Mouse (Mus musculus) lung, postnatal 0 days (tissue): ENCODE measurements around the gene Rras. TPM values are rescaled to one million over a fixed set of nuclear protein-coding genes. Genes with fewer than 3 reads are reported as not detected.
"Not testable (repeated sequence)": the region's sequence is repeated elsewhere in the genome, so short reads cannot be mapped to it uniquely, and the experiment has no call there.

Experiments used
- ATAC-seq: fragments of 200-750 bp; cut with Nextera tagmentation; 2 replicates; pipeline ENCODE4 v1.8.0; 2017; ENCODE audit warnings: moderate library complexity
- DNase-seq: peaks from one replicate; pipeline ENCODE4 v3.0.0-alpha.2; 2016; ENCODE audit warnings: low spot score
- H3K27ac ChIP-seq: fragments of 300-500 bp; sonication (generic); 2 replicates; pipeline ENCODE4 v1.5.1; 2014; ENCODE audit warnings: antibody characterized with exemption, mild to moderate bottlenecking, low read length, mixed read lengths
- H3K27me3 ChIP-seq: fragments of 300-500 bp; sonication (generic); replicated peaks from 2 replicates; pipeline ENCODE4 v1.6.1; 2014; ENCODE audit warnings: low read length, mixed read lengths; ENCODE audit not compliant: insufficient read depth
- H3K36me3 ChIP-seq: fragments of 300-500 bp; sonication (generic); 2 replicates; pipeline ENCODE4 v1.6.1; 2014; ENCODE audit warnings: low read length, mixed read lengths; ENCODE audit not compliant: insufficient read depth
- H3K4me1 ChIP-seq: fragments of 300-500 bp; sonication (generic); 2 replicates; pipeline ENCODE4 v1.6.1; 2014; ENCODE audit warnings: antibody characterized with exemption, low read depth, low read length, mixed read lengths; ENCODE audit not compliant: insufficient read depth
- H3K4me2 ChIP-seq: fragments of 300-500 bp; sonication (generic); replicated peaks from 2 replicates; pipeline ENCODE4 v1.6.1; 2014; ENCODE audit warnings: low read depth, mild to moderate bottlenecking, low read length, moderate library complexity, mixed read lengths
- H3K4me3 ChIP-seq: fragments of 300-500 bp; sonication (generic); 2 replicates; pipeline ENCODE4 v1.5.1; 2014; ENCODE audit warnings: low read depth, low read length
- H3K9ac ChIP-seq: fragments of 300-500 bp; sonication (generic); replicated peaks from 2 replicates; pipeline ENCODE4 v1.6.1; 2014; ENCODE audit warnings: low read depth, mild to moderate bottlenecking
- H3K9me3 ChIP-seq: fragments of 300-500 bp; sonication (generic); 2 replicates; pipeline ENCODE4 v1.6.1; 2016; ENCODE audit warnings: low read length, mixed read lengths
- CTCF ChIP-seq: IDR thresholded peaks from 2 replicates; pipeline ENCODE4 v1.5.1; 2016; ENCODE audit warnings: antibody characterized with exemption, mild to moderate bottlenecking
- EP300 ChIP-seq: IDR thresholded peaks from 2 replicates; pipeline ENCODE4 v1.6.1; 2016; ENCODE audit warnings: antibody characterized with exemption, mild to moderate bottlenecking, control low read depth
- WGBS: fragments of 180-500 bp; shearing (Covaris S2); extraction: QIAGEN DNeasy Blood & Tissue Kit; methylation state at CpG from one replicate; pipeline ENCODE4 v1.1.7; 2014; 5-methylcytosine and 5-hydroxymethylcytosine counted together
- polyA plus RNA-seq: library from polyadenylated mRNA; unstranded; fragments of >200 nt; fragmentation: Nextera tagmentation; extraction: Ambion mirVana; gene quantifications from 2 replicates; pipeline ENCODE4 v1.2.1, GENCODE M21; 2015

Gene Rras
- polyA plus RNA-seq, 1 experiment from 2014 or later, result 160 TPM

DNA sequence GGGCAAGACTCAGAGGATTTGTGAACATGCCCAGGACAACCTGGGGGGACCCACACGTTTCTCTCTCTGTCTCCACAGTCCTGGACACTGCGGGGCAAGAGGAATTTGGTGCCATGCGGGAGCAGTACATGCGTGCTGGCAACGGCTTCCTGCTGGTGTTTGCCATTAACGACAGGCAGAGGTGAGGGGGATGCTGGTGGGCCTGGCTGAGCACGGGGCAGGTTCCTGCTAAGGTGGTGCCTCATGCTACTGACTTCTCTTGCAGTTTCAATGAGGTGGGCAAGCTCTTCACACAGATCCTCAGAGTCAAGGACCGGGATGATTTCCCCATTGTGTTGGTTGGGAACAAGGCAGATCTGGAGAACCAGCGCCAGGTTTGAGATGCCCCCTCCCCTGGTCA lies 2.5 kb downstream of the Rras start:
- TF ChIP-seq EP300 (no peak), CTCF (no peak)
- Histone ChIP-seq H3K9ac (no peak overlapping the region), H3K27me3 (no peaks in the 10 kb centered on the region), H3K9me3 (no peaks in the 10 kb centered on the region), H3K4me3 (no peak overlapping the region), H3K4me2 (no peak overlapping the region), H3K4me1 (0 out of 2 replicates have a peak, but pooled peaks cover 5% of the 10 kb centered on the region), H3K36me3 (peaks cover 6% of the 10 kb centered on the region; the same call in 1 of the 2 replicates), H3K27ac (no peak overlapping the region)
- WGBS, result 62% methylated on average over 9 of the region's 9 CpGs
- DNase-seq (no peak), ATAC-seq (no peak)

DNA sequence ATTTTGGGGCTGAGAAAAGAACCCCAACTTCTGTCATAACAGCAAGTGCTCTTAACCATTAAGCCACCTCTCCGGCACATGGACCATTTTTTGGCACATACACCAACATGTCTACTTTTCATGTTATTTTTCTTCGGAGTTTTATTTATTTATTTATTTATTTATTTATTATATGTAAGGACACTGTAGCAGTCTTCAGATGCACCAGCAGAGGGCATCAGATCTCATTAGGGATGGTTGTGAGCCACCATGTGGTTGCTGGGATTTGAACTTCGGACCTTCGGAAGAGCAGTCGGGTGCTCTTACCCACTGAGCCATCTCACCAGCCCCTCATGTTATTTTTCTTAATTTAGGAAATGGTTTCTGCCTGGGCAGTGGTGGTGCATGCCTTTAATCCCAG lies 6.0 kb downstream of the Rras start:
- ATAC-seq, H3K27ac ChIP-seq, H3K4me1 ChIP-seq, H3K9me3 ChIP-seq, H3K4me3 ChIP-seq, H3K9ac ChIP-seq, H3K4me2 ChIP-seq, H3K27me3 ChIP-seq: not testable (repeated sequence)
- peak; percentile 59 for TF ChIP-seq CTCF
- WGBS, result 72% methylated on average over 5 of the region's 5 CpGs
- peak; percentile 56 for DNase-seq
- H3K36me3 ChIP-seq, result peaks cover 21% of the 10 kb centered on the region; the same call in 1 of the 2 replicates

DNA sequence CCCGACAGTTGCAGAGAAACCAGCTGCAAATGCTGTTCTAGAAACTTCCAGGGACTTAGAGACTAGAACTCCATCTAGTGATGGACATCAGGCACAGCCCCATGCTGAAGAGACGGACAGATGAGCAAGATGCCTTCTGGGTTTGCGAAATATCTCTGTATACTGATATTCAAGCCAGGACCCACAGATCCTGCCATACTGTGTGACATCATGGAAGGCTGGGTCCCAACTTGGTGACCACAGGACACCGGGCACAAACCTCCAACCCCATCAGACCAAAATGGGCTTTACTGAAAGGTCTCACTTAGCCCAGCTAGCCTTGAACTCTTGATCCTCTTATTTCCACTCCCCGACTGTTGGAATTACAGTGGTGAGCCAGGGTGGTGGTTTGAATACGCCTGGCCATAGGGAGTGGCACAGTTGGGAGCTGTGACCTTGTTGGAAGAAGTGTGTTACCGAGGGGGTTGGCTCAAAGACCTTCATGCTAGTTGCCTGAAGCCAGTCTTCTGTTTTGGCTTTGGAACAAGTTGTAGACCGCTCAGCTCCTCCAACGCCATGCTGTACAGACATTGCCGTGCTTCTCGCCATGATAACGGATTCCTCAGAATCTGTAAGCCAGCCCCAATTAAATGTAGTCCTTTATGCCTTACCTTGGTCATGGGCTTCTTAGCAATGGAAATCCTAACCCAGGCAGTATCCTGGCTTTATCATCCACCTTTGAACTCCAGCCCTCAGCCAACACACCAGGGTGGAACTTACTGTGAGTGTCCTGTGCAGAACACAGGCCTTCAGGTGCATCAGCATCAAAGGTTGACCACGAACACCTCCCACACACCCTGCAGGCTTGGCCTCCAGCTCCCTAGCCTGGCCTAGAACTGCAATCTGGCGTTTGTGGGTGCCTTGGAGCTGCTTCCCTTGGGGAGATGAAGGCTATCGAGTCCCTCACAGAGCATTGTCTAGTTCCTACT lies 6.8 kb downstream of the Rras start:
- Histone ChIP-seq H3K4me1 (no peaks in the 10 kb centered on the region), H3K27me3 (no peaks in the 10 kb centered on the region), H3K36me3 (peaks cover 27% of the 10 kb centered on the region), H3K4me2 (no peak overlapping the region), H3K9ac (no peak overlapping the region), H3K4me3 (no peak overlapping the region), H3K27ac (no peak overlapping the region), H3K9me3 (no peaks in the 10 kb centered on the region)
- DNase-seq (no peak), ATAC-seq (no peak)
- 80% methylated on average over 15 of the region's 15 CpGs for WGBS
- no peak for TF ChIP-seq EP300
- TF ChIP-seq CTCF, result no peak; the same call in 1 of the 2 replicates

DNA sequence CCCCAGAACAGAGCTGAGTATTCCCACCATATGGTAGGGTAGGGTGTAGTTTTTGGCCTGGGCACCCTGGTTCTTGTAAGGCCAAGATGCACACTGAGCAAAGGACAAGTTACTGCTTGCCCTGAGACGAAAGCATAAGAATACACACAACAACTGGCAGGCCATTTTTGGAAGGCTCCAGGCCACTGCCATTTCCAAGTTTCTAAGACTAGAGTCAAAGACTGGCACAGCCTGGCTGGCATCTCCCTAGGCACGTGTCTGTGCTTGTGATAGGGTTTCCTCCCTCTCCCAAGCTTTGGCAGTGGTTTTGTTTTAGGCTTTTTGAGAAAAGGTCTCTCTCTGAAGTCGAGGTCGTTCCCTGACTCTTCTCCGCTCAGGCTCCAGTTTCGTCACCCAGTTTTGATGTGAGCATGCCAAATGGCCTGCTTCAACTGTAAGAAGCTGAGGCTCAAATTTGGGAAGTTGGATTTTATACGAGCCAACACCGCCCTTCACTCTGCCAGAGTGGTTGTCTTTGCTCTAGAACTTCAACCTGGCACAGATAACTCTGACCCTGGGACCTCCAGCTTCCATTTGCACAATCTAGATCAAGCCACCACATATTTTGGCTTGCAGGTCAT lies 8.0 kb downstream of the Rras start:
- no peak overlapping the region for H3K4me3 ChIP-seq
- H3K27ac ChIP-seq, result no peak overlapping the region
- TF ChIP-seq EP300, result no peak
- no peak for TF ChIP-seq CTCF
- H3K9me3 ChIP-seq, result no peaks in the 10 kb centered on the region
- H3K4me1 ChIP-seq, result no peaks in the 10 kb centered on the region
- H3K4me2 ChIP-seq, result no peak overlapping the region
- DNase-seq (no peak), ATAC-seq (no peak)
- H3K9ac ChIP-seq, result no peak overlapping the region
- H3K36me3 ChIP-seq, result peaks cover 34% of the 10 kb centered on the region
- 61% methylated on average over 8 of the region's 8 CpGs for WGBS
- H3K27me3 ChIP-seq, result no peaks in the 10 kb centered on the region

DNA sequence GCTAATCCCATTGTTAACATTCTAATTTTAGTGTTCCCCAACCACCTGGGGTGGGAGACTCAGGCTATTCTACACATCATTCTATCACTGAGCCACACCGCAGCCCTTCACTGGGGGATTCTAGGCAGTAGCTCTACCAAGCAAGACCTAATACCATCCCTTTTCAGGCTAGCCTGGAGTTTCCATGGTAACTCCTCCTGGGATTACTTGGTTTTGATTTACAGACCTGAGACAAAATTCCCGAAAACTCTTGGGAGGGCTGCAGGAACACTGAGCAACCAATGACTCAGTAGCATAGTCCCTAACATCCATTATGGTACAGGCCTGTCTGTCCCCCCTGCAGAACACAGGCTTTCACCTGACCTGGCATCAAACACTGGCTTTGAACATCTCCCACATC lies 8.5 kb downstream of the Rras start:
- no peak for ATAC-seq
- no peak overlapping the region for H3K9ac ChIP-seq
- WGBS, result 75% methylated on average over 2 of the region's 2 CpGs
- H3K4me2 ChIP-seq, result no peak overlapping the region
- H3K9me3 ChIP-seq, result no peaks in the 10 kb centered on the region
- DNase-seq, result no peak
- no peak overlapping the region for H3K27ac ChIP-seq
- H3K36me3 ChIP-seq, result peaks cover 35% of the 10 kb centered on the region
- no peaks in the 10 kb centered on the region for H3K4me1 ChIP-seq
- H3K27me3 ChIP-seq, result no peaks in the 10 kb centered on the region
- no peak for TF ChIP-seq EP300
- no peak for TF ChIP-seq CTCF
- no peak overlapping the region for H3K4me3 ChIP-seq

DNA sequence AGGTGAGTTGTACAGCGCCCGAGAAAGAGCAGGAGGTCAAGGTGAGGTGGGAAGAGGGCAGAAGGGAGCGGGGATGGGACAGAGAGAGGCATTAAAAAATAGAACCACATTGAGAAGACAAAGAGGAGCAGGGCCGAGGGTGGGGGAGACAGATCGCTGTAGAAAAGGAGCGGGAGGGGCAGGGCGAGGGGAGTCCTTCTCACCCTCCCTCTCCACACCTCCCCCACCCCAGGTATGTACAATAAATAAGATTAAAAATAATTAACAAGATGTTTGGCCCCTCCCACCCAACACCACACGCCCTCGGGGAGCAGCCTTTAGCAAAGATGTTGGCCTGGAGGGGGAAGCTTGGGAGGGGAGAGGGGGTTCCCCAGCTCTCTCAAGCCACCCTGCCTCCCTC lies 10.0 kb downstream of the Rras start:
- Histone ChIP-seq H3K4me2 (no peak overlapping the region), H3K27me3 (no peaks in the 10 kb centered on the region), H3K27ac (no peak overlapping the region), H3K4me1 (no peaks in the 10 kb centered on the region), H3K4me3 (no peak overlapping the region), H3K9me3 (no peaks in the 10 kb centered on the region), H3K36me3 (peaks cover 45% of the 10 kb centered on the region), H3K9ac (no peak overlapping the region)
- ATAC-seq (no peak), DNase-seq (no peak)
- WGBS, result 81% methylated on average over 9 of the region's 9 CpGs
- TF ChIP-seq EP300 (no peak), CTCF (no peak)
